Mouse (Mus musculus) right cerebral cortex, postnatal 4 days (tissue): ENCODE measurements around the gene Pacs1.

Experiments
- DNase-seq: peaks from one replicate; pipeline ENCODE4 v3.0.0-alpha.2; 2022

Pacs1 gene

GRCm38 (mm10) chr19:5272801-5273733 is at the start of gene Pacs1:
TSS of gene Pacs1 (minus strand) at chr19:5273119.
- DNase-seq: peak; percentile 84

DNA sequence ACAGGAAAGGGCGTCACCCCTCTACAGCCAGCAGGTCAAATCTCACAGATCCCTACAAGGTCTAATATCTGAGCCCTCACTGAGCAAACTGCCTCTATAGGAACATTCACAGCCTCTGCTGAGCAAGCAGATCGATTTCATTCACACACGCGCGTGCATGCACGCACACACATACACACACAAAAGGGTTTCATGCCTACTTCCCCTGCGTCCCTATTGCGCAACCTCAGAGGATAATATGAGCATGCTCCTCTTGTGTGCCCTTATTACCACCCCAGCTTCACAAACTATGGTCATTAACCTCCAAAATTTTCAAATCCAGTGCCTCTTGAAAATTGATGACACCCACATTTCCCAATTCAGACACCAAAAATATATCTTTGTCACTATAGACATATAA is 40.3 kb upstream of the Pacs1 start:
- DNase-seq: no peak

GRCm38 (mm10) chr19:5309025-5309424 is 36.1 kb upstream of the Pacs1 start:
- no peak for DNase-seq

GRCm38 (mm10) chr19:5306968-5307734 is 34.2 kb upstream of the Pacs1 start:
- peak; percentile 30 for DNase-seq

DNA sequence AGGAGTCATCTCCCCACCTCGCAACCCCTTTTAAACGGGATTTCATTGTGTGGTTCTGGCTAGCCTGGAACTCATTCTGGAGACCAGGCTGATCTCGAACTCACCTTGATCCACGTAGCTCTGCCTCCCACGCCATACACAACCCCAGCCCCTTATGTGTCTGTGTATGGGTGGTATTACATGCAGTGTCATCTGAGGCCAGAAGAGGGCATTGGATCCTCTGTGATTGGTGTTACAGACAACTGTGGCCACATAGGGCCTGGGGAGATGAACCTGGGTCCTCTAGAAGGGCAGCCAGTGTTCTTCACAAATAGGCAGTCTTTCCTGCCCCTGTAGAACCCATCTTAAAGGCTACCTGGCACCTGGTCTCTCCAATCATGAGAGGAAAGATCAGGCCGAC is 33.4 kb upstream of the Pacs1 start:
- no peak for DNase-seq

- DNase-seq: peak; percentile 64
These were observed 29.5 kb upstream of the Pacs1 start for GRCm38 (mm10) chr19:5302455-5302854.

DNA sequence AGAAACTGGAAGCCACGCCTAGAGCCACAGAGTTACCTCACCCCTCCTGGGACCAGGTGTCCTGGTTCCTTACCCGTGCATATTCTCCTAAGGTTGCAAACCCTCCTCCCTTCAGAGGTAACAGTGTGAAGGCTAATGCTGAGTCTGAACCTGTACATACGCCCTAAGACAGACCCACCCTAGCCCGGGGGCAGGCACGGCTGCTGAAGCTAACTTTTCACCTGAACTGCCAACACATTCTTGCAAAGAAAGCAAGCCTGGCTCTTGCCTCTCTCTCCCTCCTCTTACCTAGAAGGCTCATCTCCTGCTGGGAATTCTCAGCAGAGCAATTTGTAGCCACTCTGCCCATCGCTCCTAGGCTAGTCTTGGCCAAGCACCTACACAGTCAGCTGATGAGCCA is 27.7 kb upstream of the Pacs1 start:
- no peak for DNase-seq

- peak; percentile 69 for DNase-seq
These were observed 25.2 kb upstream of the Pacs1 start, which contains the start of gene Gal3st3 for GRCm38 (mm10) chr19:5297903-5298800. TSS of gene Gal3st3 (plus strand) at chr19:5298331.

GRCm38 (mm10) chr19:5296630-5297029 is 23.7 kb upstream of the Pacs1 start:
- no peak for DNase-seq

DNA sequence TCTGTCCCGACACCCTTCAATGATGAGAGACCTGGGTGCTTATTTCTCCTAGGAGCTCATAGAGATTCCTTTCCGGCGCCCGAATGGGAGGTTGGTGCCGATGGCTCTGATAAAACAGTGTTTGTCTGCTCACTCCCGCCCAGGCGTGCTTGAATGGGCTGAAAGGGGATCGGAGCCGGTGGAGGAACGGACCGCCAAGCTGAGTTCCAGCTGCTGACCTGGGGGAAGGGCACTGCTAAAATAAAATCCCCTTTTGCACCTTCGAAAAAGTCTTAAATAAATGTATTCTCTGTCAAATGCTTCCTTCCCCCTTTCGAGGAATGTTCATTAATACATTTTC is 22.8 kb upstream of the Pacs1 start:
- DNase-seq: no peak

- peak; percentile 97 for DNase-seq
These were observed 22.2 kb upstream of the Pacs1 start, which contains the start of gene Sf3b2 for GRCm38 (mm10) chr19:5294972-5295735. TSS of gene Sf3b2 (minus strand) at chr19:5295455.

DNA sequence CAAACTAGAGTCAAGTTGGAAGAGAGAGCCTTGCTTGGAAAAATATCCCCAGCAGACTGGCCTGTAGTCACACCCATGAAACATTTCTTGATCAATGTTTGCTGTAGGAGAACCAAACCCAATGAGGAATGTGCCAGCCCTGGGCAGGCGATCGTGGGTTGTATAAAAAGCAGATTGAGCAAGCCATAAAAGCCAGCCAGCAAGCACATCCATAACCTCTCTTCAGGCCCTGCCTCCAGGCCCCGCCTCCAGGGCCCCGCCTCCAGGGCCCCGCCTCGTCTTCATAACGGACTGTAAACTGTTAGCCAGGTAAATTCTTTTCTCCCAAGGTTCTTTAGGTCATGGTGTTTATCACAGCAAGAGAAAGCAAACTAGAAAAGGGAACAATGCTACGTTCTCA is 5.5 kb upstream of the Pacs1 start:
- no peak for DNase-seq

DNA sequence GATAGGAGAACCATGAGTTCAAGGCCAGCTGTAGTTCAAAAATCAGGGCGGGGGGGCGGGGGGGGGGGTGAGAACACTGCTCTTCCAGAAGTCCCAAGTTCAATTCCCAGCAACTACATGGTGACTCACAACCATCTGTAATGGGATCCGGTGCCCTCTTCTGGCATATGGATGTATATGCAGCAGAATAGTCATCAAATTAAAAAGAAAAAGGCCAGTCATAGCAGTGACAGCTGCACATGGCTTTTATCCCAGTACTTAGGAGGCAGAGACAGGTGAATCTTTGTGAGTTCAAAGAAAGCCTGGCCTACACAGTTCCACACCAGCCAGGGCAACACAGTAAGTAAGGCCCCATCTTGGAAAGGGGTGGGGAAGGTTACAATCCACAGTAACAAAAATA is 4.2 kb upstream of the Pacs1 start:
- no peak for DNase-seq

GRCm38 (mm10) chr19:5276531-5276930 is 3.6 kb upstream of the Pacs1 start:
- no peak for DNase-seq

DNA sequence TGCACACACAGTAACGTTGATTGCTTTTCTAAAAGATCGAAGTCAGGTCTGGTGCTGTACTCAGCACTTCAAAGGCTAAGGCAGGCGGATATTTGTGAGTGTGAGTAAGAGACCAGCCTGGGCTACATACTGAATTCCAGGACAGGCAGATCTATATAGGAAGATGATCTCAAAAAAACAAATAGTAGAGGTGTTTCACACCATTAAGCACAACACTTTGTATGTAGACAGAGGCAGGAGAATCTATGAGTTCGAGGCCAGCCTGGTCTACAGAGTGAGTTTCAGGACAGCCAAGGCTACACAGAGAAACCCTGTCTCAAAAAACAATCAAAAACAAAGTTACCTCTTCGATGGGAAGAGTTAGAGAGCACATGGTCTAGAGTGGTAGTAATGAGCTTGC is 2.8 kb upstream of the Pacs1 start:
- DNase-seq: no peak

- no peak for DNase-seq
These were observed 1.7 kb upstream of the Pacs1 start for GRCm38 (mm10) chr19:5274641-5275040.

- DNase-seq: no peak
These were observed 997 bp upstream of the Pacs1 start for GRCm38 (mm10) chr19:5273916-5274315.

DNA sequence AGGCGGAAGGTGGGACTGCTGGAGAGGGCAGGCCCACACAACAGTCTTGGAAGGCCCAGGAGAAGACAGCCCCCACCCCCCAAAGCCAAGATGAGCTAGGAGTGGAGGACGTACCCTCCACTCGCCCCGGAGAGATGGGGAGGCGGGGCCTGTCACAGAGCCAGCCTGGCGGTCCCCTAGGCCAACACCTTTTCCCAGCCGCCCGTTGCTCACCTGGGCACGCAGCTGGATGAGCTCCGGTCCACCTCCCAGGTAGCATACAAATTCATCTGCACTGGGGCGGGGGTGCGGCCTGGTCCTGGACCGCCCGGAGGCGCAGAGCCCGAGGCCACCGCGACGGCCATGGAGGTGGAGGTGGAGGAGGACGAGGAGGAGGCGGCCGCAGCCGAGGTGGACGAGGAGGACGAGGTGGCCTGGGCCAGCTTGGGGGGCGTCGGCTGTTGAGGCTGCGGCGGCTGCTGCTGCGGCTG is 558 bp downstream of the Pacs1 start:
- peak; percentile 45 for DNase-seq

GRCm38 (mm10) chr19:5271430-5271829 is 1.5 kb downstream of the Pacs1 start:
- DNase-seq: no peak

- no peak for DNase-seq
These were observed 3.5 kb downstream of the Pacs1 start for GRCm38 (mm10) chr19:5269392-5269791.

GRCm38 (mm10) chr19:5268875-5269274 is 4.0 kb downstream of the Pacs1 start:
- no peak for DNase-seq

GRCm38 (mm10) chr19:5268017-5268416 is 4.9 kb downstream of the Pacs1 start:
- no peak for DNase-seq
